Mouse (Mus musculus) neutrophil, adult 83 days (primary cell): ENCODE measurements around the gene Slc6a14. TPM values are rescaled to one million over a fixed set of nuclear protein-coding genes. Genes with fewer than 3 reads are reported as not detected.

Experiments
- total RNA-seq, 2 experiments: library from RNA; stranded (reverse); gene quantifications; one replicate each; pipeline ENCODE4 v1.2.4; 2023

The Slc6a14 gene
- not detected for total RNA-seq

DNA sequence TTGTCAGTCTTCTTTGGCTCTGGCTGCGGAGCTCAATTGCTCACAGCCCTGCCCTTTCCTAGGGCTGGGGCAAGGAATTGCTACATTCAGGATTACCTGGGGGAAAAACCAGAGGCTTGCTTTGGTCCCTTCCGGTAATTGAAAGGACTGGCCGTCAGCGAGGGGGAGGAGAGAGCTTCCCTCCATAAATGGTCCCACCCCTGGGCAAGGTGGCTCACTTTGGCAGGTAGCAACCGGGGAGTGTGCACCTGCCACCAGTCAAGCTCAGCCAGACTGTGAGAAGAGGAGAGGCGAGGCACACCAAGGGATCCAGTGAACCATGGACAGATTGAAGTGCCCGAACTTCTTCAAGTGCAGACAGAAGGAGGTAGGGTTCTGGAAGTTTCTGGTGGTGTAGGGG, at the start of gene Slc6a14:
Gene Slc6a14, plus strand, starts transcription at position 68 of the 400 bp plus-strand sequence.

DNA sequence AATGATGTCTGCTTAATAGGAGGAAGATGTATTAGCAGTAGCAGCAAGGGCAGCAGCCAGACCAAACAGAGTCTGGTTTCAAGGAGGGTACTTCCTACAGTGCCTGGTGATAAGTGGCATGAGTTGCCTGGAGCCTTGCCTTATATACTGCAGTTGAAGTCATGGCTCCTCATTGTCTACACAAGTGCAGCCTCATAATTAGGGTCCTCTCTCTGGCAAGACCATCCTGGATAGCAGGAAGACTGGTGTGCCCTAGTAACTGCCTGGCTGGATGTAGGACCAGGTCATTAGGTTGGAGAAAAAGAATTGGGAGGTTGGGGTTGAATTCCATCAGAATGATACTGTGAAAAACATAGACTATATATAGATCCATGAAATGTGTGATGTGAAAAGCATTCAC, 30.3 kb downstream of the Slc6a14 start, which contains the start of gene Gm28269:
Gene Gm28269, minus strand, starts transcription at position 101 of the 400 bp plus-strand sequence.

Other genes starting within 250 kb of the Slc6a14 start
- gene Agtr2, start 230.4 kb upstream of the Slc6a14 start, total RNA-seq: not detected
- gene Gm28269, start 30.2 kb downstream of the Slc6a14 start, total RNA-seq: not detected